Mouse (Mus musculus) forebrain, embryonic 14.5 days (tissue): ENCODE measurements at regions not wholly inside any gene's neighbourhood (a gene's known extent, or its start where the extent isn't known, plus 50 kb on each side); places are given as distances from the start of the nearest gene placed in this dataset.
A peak's percentile ranks its signal among the peaks of the same experiment; 100 is the strongest.
"Not testable (repeated sequence)": the region's sequence is repeated elsewhere in the genome, so short reads cannot be mapped to it uniquely, and the experiment has no call there.

ENCODE experiments used
- ATAC-seq: fragments of 200-750 bp; cut with Nextera tagmentation; 2 replicates; pipeline ENCODE4 v1.8.0; 2017; ENCODE audit warnings: mild to moderate bottlenecking, moderate library complexity
- DNase-seq: peaks from one replicate; pipeline ENCODE4 v3.0.0-alpha.2; 2015; ENCODE audit warnings: low spot score
- H3K27ac ChIP-seq: fragments of 300-500 bp; sonication (generic); 2 replicates; pipeline ENCODE4 v1.5.1; 2014; ENCODE audit warnings: low read depth, mild to moderate bottlenecking, control low read depth, low read length, moderate library complexity
- H3K27me3 ChIP-seq: fragments of 300-500 bp; sonication (generic); replicated peaks from 2 replicates; pipeline ENCODE4 v1.6.1; 2014; ENCODE audit warnings: low read length, control low read depth, mixed read lengths; ENCODE audit not compliant: control insufficient read depth, insufficient read depth
- H3K36me3 ChIP-seq: fragments of 300-500 bp; sonication (generic); 2 replicates; pipeline ENCODE4 v1.6.1; 2014; ENCODE audit warnings: low read length, control low read depth; ENCODE audit not compliant: control insufficient read depth, insufficient read depth
- H3K4me1 ChIP-seq: fragments of 300-500 bp; sonication (generic); 2 replicates; pipeline ENCODE4 v1.6.1; 2014; ENCODE audit warnings: antibody characterized with exemption, low read length, control low read depth; ENCODE audit not compliant: control insufficient read depth, insufficient read depth
- H3K4me2 ChIP-seq: fragments of 300-500 bp; sonication (generic); 2 replicates; pipeline ENCODE4 v1.6.1; 2014; ENCODE audit warnings: mild to moderate bottlenecking, control low read depth, low read length
- H3K4me3 ChIP-seq: fragments of 300-500 bp; sonication (generic); 2 replicates; pipeline ENCODE4 v1.5.1; 2014; ENCODE audit warnings: low read depth, low read length, control low read depth
- H3K9ac ChIP-seq: fragments of 300-500 bp; sonication (generic); 2 replicates; pipeline ENCODE4 v1.6.1; 2014; ENCODE audit warnings: mild to moderate bottlenecking, low read length, control low read depth, moderate library complexity
- H3K9me3 ChIP-seq: fragments of 300-500 bp; sonication (generic); replicated peaks from 2 replicates; pipeline ENCODE4 v1.6.1; 2016; ENCODE audit warnings: low read length, control low read depth, mixed read lengths; ENCODE audit not compliant: control insufficient read depth
- WGBS: fragments of 180-500 bp; shearing (Covaris S2); extraction: QIAGEN DNeasy Blood & Tissue Kit; methylation state at CpG from one replicate; pipeline ENCODE4 v1.1.7; 2014; 5-methylcytosine and 5-hydroxymethylcytosine counted together

DNA sequence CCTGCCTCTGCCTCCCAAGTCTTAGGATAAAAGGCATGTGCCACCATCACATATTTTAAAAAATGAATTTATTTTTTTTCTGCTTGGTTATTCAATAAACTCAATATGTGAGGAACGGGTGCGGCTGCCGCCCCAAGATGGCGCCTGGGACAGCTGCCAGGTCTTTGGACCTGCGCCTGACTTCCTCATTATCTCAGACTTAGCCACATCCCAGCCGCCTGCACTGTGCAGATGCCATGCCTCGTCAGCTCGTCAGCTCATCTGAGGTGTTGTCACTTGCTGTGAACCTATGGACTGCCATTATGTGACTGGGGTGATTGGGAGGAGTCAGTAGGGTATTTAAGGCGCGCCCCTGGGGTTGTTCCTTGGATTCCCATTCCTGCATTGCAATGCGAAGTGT, 354.1 kb downstream of the Cdh7 start:
- ATAC-seq (peak; percentile 73), DNase-seq (peak; percentile 60)
- not testable (repeated sequence) for H3K9me3 ChIP-seq, H3K36me3 ChIP-seq, H3K27me3 ChIP-seq, H3K4me2 ChIP-seq, H3K4me1 ChIP-seq, H3K9ac ChIP-seq, H3K4me3 ChIP-seq, H3K27ac ChIP-seq
- 66% methylated on average over 11 of the region's 11 CpGs for WGBS
